Mouse (Mus musculus): ENCODE data around the gene 1600002K03Rik. TPM values are rescaled to one million over a fixed set of nuclear protein-coding genes. Genes with fewer than 3 reads are reported as not detected.

Gene 1600002K03Rik
- total RNA-seq, 1 experiment from 2014 or later = 15.6 TPM

DNA sequence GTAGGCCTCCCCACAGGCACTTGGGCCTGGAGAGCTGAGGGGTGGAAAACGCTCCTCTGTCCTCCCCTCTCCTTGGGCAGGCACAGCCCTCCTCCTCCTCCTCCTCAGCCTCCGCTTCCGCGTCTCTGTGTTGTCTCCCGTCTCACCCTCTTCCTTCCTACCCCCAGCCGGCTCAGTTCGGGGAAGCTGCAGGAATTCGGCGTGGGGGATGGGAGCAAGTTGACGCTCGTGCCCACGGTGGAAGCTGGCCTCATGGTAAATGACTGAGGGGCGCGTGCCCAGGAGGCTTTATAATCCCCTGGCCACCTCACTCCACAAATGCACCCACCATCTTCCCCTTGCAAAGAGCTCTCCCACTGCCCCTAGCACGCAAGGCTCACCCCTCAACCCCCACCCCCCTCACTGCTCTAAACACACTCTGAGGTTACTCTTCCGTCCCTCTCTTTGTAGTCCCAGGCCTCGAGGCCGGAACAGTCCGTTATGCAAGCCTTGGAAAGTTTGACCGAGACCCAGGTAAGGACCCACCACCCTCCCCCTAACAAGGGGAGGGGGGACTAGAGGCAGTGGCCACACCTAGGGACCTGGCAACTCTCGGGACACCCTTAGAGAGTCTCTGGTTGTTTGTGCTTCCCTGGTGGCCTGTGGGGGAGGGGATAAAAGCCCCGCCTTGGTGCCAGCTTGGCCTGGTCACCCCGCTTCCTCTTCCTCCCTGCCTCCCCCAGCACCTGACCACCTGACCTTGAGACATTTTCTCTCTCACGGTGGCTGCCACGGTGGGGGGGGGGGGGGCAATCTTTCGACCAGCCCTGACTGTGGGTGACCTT, 21.3 kb upstream of the 1600002K03Rik start:
- ATAC-seq (replicated peaks; ENCODE audit: low read depth, poor library complexity, severe bottlenecking) = no peak

DNA sequence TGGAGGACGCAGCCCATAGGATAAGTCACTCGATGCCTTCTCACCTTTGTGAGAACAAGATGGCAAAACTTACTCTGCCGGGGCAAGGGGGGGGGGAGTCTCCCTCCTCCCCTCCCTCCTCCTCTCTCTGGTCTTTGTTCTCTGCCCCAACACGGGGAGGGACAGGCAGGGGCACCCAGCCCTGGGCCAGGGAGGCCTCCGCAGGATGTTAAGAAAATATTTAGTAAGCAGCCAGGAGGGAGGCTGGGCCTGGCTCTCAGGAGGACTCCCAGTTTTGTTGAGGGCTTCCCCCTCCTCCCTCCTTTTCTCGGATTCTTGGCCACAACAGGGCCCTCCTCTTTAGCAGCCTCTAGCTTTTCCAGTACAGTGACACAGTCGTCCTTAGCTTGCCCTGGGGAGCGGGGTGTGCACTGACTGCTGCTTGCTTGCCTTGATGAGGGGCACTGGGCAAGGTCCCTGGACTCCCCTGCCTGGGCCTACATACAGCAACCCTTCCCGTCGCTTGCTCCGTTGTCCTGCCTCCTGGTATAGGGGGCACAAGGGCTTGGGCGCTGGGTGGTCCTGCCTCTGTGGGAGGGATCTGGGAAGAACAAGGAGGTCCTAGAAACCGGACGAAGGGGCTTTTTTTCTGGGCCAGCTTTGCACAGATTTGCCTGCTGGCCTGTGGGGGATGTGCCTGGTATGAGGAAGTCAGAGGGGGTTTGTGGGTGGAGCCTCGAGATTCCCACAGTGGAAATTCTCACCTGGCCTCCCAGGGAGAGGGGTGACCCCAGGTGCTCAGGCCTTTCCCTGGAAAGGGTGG, 20.5 kb upstream of the 1600002K03Rik start:
- no peak for ATAC-seq (replicated peaks; ENCODE audit: low read depth, poor library complexity, severe bottlenecking)

DNA sequence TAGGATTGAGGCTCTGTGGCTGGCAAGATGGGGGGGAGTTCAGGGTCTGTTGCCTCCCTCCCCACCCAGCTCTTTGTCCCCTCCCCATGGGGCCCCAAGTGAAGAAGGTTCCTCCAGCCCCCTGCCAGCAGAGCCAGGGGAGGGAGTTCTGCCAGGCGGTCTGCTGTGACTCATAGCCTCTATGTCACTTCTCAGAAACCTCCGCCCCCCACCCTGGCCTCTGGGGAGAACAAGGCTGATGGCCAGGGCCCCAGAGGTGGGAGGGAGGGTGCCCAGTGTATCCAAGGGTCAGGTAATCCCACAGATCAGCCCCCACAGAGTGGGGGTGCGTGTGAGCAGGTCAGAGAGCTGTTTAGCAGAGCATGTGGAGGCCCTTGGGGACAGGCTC, 19.9 kb upstream of the 1600002K03Rik start:
- ATAC-seq (replicated peaks; ENCODE audit: low read depth, poor library complexity, severe bottlenecking) = no peak

DNA sequence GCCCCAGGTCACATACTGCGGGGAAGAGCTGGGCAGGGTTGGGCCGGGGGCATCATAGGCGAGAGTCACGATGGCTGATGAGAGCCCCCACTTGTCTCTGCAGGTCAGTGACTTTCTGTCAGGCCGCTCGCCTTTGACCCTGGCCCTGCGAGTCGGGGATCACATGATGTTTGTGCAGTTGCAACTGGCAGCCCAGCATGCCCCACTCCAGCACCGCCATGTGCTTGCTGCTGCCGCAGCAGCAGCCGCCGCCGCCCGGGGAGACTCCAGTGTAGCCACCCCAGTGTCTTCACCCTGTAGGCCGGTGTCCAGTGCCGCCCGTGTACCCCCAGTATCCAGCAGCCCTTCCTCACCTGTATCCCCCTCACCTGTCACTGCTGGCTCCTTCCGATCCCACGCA, 19.0 kb upstream of the 1600002K03Rik start:
- ATAC-seq (replicated peaks; ENCODE audit: low read depth, poor library complexity, severe bottlenecking) = no peak

DNA sequence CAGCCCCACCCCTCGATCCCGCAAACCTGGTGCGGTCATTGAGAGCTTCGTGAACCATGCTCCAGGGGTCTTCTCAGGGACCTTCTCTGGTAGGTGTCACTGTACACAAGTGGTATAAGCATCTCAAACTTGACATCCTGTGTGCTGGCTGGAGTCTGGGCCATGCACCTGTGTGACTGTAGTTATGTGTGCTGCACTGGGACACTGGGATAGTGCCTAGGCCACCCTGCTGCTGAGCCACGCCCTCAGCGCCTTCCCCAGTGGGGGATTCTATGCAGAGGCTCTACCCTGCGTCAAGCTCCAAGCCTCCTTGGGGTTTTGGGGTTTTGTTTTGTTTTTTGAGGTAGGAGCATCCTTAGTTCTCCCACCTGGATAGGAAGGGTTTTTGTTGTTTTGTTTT, 18.4 kb upstream of the 1600002K03Rik start:
- no peak for ATAC-seq (replicated peaks; ENCODE audit: low read depth, poor library complexity, severe bottlenecking)

DNA sequence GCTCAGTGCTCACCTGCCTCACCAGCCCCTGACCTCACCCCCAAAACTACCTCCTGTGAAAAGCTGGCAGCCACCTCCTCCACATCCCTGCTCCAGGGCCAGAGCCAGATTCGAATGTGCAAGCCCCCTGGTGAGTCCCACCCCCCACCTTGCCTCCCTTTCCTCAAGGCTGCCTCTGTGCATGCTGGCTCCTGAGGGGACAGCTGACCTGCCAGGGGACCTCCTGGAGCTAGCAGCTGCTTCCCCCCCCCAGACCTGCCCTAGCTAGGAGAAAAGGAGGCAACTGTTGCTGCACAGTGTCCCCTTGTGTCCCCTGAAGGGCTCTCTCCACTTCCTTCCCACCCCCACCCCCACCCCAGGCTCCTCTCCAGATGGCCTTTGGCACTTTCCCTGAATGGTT, 17.5 kb upstream of the 1600002K03Rik start:
- no peak for ATAC-seq (replicated peaks; ENCODE audit: low read depth, poor library complexity, severe bottlenecking)

DNA sequence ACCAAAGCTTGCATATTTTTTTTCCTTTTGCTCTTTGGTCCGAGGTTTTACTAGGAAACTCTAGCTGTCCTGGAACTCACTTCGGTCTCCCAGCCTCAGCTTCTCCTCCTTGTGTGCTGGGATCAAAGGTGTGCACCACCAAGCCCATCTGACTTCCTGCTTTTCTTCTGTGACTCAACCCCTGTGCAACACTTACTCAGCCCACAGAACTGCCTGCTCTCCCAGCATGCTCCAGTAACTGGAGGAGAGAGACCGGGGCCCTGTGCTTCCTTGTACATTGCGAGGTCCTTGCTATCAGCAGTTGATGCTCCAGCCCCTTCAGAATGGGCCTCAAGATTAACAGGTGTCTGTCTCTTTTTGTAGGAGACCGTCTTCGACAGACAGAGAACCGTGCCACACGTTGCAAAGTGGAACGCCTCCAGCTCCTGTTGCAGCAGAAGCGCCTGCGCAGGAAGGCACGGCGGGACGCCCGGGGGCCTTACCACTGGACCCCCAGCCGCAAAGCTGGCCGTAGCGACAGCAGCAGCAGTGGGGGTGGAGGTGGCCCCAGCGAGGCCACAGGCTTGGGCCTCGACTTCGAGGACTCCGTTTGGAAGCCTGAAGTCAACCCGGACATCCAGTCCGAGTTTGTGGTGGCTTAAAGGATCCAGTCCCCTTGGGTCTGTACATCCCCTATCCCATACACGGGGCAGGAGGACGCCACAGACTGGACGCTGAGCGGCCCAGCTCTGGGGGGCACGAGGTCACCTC, 16.6 kb upstream of the 1600002K03Rik start:
- ATAC-seq (replicated peaks; ENCODE audit: low read depth, poor library complexity, severe bottlenecking) = no peak

DNA sequence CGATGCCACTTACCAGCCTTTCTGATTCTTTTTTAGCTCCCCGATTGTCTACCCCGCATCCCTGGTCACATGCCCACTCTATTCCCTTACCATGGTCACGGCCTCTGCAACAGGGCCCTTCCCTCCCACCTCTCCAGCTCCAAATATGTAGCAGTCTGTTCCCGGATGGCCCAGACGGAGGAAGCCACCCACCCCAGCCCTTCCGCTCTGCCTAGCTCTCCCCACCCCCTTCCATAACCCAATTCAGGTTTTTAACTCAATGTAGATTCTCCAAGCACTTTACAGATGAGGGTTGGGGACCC, 16.0 kb upstream of the 1600002K03Rik start:
- no peak for ATAC-seq (replicated peaks; ENCODE audit: low read depth, poor library complexity, severe bottlenecking)

DNA sequence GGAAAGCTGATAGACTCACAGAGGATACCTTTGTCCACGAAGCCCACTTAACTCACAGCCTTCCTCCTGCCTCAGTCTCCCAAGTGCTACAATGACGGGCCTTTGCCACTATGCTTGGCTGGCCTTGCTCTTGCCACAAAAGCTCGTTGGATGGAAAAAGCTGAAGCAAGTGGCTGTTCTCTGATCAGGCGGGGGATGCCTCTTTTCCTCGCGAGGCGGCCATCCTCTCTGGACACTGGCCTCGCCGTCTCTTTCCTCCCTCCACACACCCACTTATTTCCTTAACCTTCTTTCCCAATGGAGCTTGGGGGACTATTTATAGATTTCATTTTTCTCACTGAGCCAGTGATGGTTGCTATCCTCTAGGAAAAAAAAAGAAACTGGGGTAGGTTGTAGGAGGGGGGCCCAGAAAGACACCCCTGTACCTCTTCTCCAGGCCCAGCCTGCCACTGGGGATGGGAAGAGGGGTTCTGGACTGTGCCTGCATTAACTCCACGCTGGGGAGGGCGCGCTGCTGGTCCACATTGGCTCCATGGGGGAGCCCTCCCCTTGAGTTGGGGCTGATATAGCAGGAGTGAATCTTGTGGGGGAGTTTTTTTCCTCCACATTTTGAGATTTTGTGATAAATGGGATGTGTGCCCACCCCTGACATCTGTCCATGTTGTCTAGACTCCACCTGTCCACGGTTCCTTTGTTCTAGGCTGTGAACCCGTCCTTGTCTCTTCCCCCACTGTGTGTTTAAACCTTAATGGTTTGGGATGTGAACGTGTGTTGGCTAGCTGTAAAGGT, 15.4 kb upstream of the 1600002K03Rik start:
- no peak for ATAC-seq (replicated peaks; ENCODE audit: low read depth, poor library complexity, severe bottlenecking)

DNA sequence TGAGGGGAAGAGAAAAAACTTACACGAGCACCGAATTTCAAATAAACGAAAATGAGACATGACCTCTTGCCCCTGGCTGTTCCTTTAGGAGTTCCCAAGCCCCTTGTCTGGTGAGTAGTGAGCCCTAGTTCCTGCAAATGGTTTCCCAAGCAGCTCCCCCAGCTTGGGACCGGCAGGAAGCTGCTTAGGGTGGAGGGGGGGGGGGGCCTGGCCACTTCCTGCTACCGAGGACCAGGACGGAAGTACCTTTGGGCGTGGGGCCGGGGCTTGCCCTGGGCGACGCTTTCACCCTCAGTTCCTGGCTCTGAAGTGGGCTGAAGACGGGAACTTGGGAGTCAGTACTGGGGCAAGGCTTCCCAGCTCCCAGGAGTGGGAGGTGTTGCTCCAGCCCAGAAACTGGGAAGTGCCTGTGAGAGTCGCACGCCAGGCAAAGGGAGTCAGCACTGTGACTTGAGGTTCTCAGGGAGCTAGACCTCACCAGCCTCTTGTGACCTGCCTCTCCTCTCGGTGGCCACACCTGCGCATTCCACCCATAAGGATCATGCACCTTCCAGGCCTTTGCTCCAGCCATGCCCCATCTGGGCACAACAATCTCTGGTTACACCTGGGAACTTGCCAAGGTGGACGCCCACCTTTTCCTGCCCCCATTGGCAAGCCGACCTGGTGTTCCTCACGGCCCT, 14.3 kb upstream of the 1600002K03Rik start:
- ATAC-seq (replicated peaks; ENCODE audit: low read depth, poor library complexity, severe bottlenecking) = peak; percentile 19

DNA sequence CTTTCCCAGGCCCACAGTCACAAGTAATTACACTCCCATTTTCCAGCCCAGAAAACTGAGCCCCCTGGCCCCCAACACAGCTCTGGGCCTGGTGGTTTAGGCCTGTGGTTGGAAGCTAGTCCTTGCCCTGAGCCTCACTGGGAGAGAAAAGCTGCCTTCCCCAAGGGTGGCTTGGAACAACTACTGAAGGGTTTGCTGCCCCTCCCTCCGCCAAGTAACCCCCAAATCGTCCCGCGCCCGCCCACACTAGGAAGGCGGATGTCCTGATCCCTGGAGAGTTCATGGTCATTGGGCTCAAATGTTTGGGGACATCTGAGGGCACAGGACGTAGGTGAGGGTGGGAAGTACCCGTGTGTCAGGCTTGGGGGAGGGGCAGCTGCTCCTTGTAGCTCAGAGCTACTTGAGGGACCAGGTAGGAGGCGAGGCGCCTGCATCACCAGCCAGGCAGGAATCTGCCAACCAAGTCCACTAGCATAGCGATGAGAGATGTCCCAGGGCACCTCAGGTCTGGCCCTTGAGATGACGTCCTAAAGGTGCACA, 13.7 kb upstream of the 1600002K03Rik start:
- no peak for ATAC-seq (replicated peaks; ENCODE audit: low read depth, poor library complexity, severe bottlenecking)

DNA sequence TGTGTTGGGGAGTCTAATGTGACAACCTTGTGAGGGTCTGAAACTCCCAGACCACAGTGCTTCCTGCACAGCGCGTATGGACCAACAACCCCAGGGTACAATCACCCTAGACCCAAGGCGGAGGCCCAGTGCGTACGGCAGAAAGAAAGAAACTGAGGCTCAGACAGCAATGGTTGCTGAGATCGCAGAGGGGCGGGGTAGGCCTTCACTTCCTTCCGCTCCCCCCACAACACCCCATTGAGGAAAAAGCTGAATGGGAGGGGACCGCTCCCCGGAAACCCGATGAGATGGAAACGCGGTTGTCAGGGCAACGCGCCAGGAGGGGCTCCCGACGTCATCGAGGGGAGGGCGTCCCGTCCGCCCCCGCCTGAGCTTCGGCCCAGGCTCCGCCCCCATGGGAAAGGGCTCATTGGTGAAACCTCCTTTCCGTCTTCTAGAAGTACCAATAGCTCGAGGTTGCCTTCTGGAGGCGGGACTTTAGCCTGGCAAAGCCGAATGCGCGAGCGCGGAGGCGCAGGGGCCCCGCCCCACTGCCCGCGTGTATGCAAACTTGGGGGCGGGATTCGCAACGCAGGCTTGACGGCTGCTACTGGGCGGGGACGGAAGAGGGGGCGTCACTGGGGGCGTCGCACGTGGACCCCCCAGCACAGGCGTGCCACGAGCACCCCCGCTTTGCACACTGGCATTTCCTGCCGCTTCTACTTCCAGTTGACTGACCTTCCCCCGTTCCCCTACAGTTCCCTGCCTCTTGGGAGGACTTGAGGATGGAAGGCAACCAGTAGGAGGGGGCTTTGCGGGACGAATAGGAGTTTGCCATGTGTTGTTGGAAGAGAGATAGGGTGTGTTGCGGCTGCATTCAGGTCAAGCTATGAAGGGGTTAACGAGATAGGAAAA, 12.9 kb upstream of the 1600002K03Rik start:
- peak; percentile 78 for ATAC-seq (replicated peaks; ENCODE audit: low read depth, poor library complexity, severe bottlenecking)

DNA sequence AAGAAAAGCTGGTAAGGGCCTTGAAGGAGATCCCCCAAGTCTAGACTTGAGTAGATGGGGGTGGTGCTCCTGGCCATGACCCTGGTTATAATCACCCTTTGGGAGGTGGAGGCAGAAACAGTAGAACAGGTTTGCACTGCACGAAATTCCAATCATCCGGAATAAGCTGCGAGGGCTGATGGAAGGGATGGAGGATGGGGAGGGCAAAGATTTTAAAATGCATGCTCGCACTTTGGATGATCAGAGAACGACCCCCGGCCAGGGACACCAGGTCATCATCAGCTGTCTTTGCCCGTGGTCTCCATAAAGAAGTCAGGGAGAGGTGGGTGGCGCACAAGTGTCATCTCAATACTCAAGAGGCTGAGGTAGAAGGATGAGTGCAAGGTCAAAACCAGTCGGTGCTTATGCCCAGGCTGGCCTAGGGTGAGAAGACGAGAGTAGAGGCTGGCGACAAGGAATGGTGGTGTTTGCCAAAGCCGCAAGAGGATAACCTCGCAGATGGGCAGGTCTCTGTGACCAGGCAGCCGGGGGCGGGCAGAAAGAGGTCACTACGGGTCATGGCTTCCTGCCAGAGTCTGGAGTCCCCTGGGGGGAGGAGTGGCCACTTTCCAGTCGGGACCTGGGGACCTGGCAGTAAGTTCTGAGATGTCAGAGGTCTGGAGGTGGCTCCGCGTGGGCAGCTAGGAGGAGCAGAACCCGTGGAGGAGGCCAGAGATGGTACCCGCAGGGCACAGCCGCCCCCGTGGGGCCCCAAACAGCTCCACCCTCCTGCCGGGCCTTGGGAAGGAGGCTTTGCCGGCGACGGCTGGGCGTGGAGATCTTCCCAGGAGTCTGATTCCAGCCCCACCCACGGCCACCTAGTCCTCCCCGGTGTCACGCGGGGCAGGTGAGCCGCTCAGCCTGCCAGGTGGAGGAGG, 12.0 kb upstream of the 1600002K03Rik start:
- no peak for ATAC-seq (replicated peaks; ENCODE audit: low read depth, poor library complexity, severe bottlenecking)

DNA sequence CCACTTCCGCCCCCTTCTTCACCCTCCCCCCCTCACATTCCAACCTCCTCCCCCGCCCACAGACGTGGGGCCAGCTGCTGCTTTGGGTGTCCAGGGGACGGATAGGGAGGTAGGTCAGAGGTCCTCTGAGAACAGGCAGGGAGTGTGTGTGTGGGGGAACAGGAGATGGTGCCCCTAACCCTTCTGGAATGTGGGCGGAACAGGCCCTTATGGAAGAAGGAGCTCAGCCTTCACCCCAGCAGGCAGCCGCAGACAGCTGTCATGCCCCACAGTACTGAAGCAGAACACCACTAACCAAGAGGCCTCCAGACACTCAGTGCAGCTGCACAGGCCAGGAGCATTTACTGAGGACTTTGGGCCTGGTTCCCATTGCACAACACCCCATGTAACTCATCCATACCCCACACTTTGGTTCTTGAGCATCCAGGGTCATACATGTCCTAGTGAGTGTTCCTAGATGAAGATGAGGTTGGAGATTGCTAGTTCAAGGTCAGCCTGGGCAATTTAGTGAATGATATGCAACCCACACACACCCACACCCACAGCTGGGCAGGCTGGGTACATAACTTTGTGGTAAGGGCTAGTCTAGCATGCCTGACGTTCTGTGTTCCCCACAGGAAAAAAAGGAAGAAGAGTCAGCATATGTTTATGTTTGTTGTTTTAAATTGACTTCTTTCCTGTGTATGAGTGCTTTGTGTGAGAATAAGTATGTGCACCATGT, 11.1 kb upstream of the 1600002K03Rik start:
- ATAC-seq (replicated peaks; ENCODE audit: low read depth, poor library complexity, severe bottlenecking) = no peak

DNA sequence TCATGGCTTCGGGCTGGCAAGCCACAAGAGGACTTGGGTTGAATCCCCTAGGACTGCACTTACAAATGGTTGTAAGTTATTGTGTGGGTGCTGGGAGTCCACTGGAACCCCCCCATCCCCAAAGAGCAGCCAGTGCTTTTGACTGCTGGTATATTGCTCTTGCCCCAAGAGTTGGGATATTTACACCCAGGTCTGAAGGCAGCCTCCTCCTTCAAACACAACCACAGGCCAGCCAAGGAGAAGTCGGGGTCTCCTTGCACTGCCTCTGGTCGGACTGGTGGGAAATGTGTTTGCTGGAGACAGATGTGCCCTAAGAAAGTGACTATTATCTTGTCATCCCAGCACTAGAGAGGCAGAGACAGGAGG, 10.5 kb upstream of the 1600002K03Rik start:
- no peak for ATAC-seq (replicated peaks; ENCODE audit: low read depth, poor library complexity, severe bottlenecking)

DNA sequence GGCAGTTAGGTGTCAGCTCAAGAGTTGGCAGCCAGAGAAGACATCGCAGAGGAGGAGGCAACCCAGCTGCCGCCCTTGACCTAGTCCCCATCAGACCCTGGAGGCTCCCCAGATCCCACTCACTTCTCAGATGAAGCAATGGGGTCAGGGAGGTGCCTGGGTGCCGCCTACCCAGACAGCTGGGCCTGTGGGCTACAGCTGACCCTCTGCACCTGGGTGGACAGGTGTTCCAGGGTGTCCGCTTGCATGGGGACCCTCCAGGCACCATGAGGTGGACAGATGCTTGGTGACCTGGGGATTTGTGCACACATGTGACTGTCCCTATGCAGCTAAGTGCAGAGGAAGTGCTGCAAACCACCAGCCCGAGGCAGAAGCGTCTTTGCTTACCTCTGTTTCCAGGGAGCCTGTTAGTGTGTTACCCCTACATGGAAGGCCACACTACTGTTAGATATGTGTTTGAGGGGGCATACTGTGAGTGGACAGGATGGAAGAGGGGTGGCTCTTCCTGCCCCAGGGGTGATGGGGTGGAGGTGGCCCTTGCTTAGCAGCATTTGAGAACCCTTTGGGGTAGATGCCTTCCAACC, 9.9 kb upstream of the 1600002K03Rik start:
- ATAC-seq (replicated peaks; ENCODE audit: low read depth, poor library complexity, severe bottlenecking) = no peak
